Mouse (Mus musculus) bone marrow macrophage, adult 2 months (primary cell): ENCODE measurements around the gene Uaca.

Source experiments
- CTCF ChIP-seq: IDR thresholded peaks from 2 replicates; pipeline ENCODE4 v1.5.1; 2012; ENCODE audit warnings: low read depth, mild to moderate bottlenecking, low read length, moderate library complexity
- POLR2A ChIP-seq: IDR thresholded peaks from 2 replicates; pipeline ENCODE4 v1.6.1; 2012; ENCODE audit warnings: mild to moderate bottlenecking, low read depth, low read length, borderline replicate concordance

- TF ChIP-seq POLR2A (no peak), CTCF (no peak)
Measured at GRCm38 (mm10) chr9:60819340-60819739, 25.0 kb downstream of the Uaca start.
